Mouse (Mus musculus): ENCODE results near the gene Eda. TPM values are rescaled to one million over a fixed set of nuclear protein-coding genes. Genes with fewer than 3 reads are reported as not detected.

Eda gene
- polyA plus RNA-seq (2015; fragmentation: Nextera tagmentation; extraction: Ambion mirVana): 1.8 and 1.9 TPM in 2 replicates

DNA sequence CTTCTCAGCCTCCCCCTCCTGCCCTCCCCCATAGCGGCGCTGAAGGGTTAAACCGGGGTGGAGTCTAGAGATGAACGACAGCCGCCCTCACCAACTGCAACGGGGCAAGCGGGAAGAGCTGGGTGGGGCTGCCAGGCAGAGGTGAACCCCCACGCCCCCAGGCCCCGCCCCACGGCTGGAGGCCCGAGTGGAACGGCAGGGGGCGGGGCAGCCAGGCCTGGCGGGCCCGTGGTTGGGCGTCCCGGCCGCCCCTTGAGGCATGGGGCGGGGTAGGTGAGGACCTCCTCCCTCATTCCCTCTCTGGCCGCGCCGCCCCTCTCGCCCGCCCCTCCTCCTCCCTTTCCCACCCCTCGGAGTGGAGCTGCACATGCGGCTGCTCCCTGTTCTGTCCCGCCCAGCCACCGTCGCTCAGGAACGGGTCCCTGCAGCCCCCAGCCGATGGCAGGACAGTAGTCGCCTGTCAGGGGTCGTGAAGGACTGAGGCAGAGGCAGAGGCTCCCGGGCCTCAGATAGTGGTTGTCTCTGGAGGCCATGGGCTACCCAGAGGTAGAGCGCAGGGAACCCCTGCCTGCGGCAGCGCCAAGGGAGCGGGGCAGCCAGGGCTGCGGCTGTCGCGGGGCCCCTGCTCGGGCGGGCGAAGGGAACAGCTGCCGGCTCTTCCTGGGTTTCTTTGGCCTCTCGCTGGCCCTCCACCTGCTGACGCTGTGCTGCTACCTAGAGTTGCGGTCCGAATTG is at the start of gene Eda:
Gene Eda (plus strand): TSS at position 357 of the 735 bp plus-strand sequence.
- Histone ChIP-seq H3K36me3 (replicated peaks) (no peaks in the 10 kb centered on the region), H3K9ac (peak within 1 kb of the TSS; percentile 49), H3K4me1 (peaks cover 3% of the 10 kb centered on the region; the same call in 1 of the 2 replicates), H3K9me3 (no peaks in the 10 kb centered on the region), H3K27ac (no peak within 1 kb of the TSS), H3K27me3 (replicated peaks) (peaks cover 7% of the 10 kb centered on the region), H3K4me3 (peak within 1 kb of the TSS; percentile 58), H3K4me2 (peak within 1 kb of the TSS; percentile 88)
- 30% methylated on average over 36 of the region's 49 CpGs for WGBS
- peak; percentile 98 for ATAC-seq (replicated peaks)

DNA sequence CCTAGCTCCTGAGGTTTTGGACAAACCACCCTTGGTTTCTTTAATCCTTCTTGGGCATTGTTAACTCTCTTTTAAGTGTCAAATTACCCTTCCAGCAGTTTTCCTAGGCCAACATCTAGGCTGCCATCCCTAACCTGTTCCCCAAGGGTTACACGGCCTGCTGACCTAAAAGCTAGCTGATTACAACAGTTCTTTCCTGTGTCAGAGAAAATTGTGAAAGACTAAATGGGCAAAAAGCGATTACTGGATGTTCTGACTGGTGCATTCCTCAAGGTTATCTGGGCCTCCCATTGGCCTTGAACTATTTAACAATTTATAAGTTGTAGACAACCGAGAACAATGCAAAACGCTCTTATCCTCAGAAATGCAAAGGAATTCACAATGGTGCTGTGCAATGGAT is 14.4 kb upstream of the Eda start:
- 72% methylated on average over 4 of the region's 4 CpGs for WGBS
- Histone ChIP-seq H3K4me2 (no peak overlapping the region), H3K4me3 (no peak overlapping the region), H3K27ac (no peak overlapping the region), H3K4me1 (no peaks in the 10 kb centered on the region), H3K27me3 (replicated peaks) (no peaks in the 10 kb centered on the region), H3K9ac (no peak overlapping the region), H3K36me3 (replicated peaks) (no peaks in the 10 kb centered on the region), H3K9me3 (no peaks in the 10 kb centered on the region)
- no peak for ATAC-seq (replicated peaks)

DNA sequence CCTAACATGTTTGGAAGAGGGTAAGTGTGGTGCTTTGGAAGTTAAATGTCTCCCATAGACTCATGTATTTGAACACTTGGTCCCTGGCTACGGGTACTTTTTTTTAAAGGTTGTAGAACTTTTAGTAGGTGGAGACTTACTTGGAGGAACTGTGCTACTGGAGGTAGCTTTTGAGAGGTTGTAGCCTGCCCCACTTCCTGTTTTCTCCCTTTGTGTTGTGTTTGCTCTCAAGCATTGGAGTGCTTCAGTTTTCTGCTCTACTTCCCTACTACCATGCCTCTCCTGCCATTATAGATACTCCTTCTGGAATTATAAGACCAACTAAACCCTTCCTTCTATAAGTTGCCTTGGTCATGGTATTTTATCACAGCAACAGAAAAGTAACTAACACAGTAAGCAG is 5.3 kb upstream of the Eda start:
- no peak for ATAC-seq (replicated peaks)
- 92% methylated on average over 1 of the region's 1 CpGs for WGBS
- Histone ChIP-seq H3K9me3 (no peaks in the 10 kb centered on the region), H3K36me3 (replicated peaks) (no peaks in the 10 kb centered on the region), H3K27me3 (replicated peaks) (peaks cover 6% of the 10 kb centered on the region), H3K9ac (no peak overlapping the region), H3K27ac (no peak overlapping the region), H3K4me3 (no peak overlapping the region), H3K4me1 (no peaks in the 10 kb centered on the region), H3K4me2 (no peak overlapping the region)

DNA sequence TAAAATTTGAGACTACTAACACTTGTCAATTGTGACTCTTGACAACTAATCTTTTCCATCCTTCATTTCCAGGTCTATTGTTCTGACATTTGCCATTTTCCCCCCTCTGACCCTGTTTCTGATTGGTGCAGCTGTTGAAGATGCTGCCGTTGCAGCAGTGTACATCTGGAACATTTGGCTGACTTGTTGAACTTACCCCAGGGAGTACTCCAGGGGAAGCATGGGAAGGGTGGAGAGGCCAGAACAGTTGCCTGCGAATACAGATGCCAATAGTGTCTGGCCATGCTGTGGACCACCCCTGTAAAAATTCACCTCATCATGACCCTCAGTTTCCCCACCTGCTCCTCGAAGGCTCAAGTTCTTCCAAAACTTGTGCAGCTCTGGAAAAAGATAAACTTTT is 1.0 kb upstream of the Eda start:
- H3K27ac ChIP-seq: no peak overlapping the region
- 44% methylated on average over 3 of the region's 3 CpGs for WGBS
- H3K9me3 ChIP-seq: no peaks in the 10 kb centered on the region
- no peak for ATAC-seq (replicated peaks)
- peaks cover 3% of the 10 kb centered on the region; the same call in 1 of the 2 replicates for H3K4me1 ChIP-seq
- peaks cover 10% of the 10 kb centered on the region for H3K27me3 ChIP-seq (replicated peaks)
- no peak overlapping the region for H3K4me3 ChIP-seq
- no peaks in the 10 kb centered on the region for H3K36me3 ChIP-seq (replicated peaks)
- no peak overlapping the region for H3K4me2 ChIP-seq
- H3K9ac ChIP-seq: no peak overlapping the region

DNA sequence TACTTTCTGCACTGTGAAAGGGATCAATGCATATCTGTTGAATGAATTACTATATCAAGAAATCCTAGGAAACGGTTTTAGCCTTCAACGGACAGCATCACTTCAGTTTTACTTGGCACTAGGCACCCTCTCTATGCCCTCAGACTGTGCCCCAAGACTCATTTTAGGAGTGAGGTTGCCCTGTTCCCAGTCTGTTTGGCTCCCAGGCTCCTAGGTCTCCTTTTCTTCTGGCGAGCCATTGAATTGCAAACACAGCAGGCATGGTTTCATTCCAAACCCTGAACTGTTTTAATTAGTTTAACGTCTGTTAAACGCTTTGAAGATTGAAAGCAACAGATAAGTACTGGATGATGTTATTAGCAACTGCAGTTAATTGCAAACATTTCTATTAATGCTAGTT is 603 bp upstream of the Eda start:
- Histone ChIP-seq H3K27ac (no peak overlapping the region), H3K4me3 (peak overlapping the region; percentile 58), H3K36me3 (replicated peaks) (no peaks in the 10 kb centered on the region), H3K9ac (no peak overlapping the region), H3K27me3 (replicated peaks) (peaks cover 10% of the 10 kb centered on the region), H3K4me2 (peak overlapping the region; percentile 88), H3K9me3 (no peaks in the 10 kb centered on the region), H3K4me1 (peaks cover 3% of the 10 kb centered on the region; the same call in 1 of the 2 replicates)
- 25% methylated on average over 5 of the region's 5 CpGs for WGBS
- peak; percentile 21 for ATAC-seq (replicated peaks)

DNA sequence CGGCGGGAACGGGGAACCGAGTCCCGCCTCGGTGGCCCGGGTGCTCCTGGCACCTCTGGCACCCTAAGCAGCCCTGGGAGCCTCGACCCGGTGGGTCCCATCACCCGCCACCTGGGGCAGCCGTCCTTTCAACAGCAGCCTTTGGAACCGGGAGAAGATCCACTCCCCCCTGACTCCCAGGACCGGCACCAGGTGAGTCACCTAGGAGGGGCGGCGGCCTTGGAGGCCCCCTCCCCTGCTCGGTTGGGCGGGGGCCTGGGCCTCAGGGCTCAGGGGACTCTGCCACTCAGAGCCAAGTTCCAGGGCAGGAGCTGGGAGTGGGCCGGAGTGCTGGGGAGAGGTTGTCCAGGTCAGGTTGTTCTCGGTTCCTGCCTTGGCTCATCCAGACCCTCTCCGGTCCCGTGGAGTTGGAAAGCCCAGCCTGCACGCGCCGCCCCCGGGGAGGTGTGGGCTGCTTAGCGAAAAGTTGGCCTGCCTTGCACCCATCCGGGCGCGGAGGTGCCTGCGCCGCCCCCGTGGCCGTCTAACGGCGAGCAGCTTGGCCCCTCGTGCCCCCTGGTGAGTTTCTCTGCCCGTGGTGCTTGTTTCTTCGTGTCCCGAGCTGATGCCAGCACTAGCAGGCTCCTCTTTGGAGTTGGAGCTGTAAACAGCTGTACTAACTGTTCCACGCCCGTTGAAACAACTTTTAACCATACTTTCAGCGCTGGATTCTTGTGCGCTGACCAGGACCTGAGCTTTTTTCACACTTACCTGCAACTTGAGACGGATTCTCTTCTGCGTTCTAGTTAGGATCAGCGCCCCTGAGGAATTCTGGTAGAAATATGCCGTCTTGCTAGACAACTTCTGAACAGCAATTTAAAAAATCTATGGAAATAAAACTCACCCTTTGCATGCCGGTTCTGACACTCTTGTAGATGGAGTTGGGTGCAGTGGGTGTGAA is 849 bp downstream of the Eda start:
- H3K36me3 ChIP-seq (replicated peaks): no peaks in the 10 kb centered on the region
- WGBS: 29% methylated on average over 48 of the region's 48 CpGs
- H3K4me3 ChIP-seq: peak overlapping the region; percentile 58
- H3K4me2 ChIP-seq: peak overlapping the region; percentile 88
- no peak overlapping the region for H3K27ac ChIP-seq
- peak overlapping the region; percentile 49 for H3K9ac ChIP-seq
- peaks cover 7% of the 10 kb centered on the region for H3K27me3 ChIP-seq (replicated peaks)
- no peak; the same call in 1 of the 2 replicates for ATAC-seq (replicated peaks)
- H3K4me1 ChIP-seq: peaks cover 3% of the 10 kb centered on the region; the same call in 1 of the 2 replicates
- H3K9me3 ChIP-seq: no peaks in the 10 kb centered on the region

DNA sequence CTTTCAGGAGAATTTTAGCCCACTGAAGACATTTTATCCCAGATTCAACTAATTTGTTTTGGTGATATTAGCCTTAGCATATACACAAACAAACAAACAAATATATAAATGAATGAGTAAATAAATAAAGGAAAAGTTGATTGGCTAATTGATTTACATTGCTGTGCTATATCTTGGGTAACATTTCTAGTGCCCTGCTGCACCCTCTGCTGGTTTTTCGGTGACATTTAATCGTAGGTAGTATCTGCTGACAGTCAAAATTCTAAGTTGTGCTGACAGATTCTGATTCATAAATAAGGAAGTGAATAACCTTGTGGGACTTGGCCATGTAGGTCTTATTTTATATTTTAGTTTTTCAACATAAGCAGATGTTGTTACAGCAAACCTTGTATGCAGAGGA is 2.9 kb downstream of the Eda start:
- Histone ChIP-seq H3K4me1 (peaks cover 3% of the 10 kb centered on the region; the same call in 1 of the 2 replicates), H3K9ac (no peak overlapping the region), H3K27ac (no peak overlapping the region), H3K36me3 (replicated peaks) (no peaks in the 10 kb centered on the region), H3K27me3 (replicated peaks) (peaks cover 7% of the 10 kb centered on the region), H3K4me3 (no peak overlapping the region), H3K9me3 (no peaks in the 10 kb centered on the region), H3K4me2 (no peak overlapping the region)
- no peak for ATAC-seq (replicated peaks)
- WGBS: 78% methylated on average over 2 of the region's 2 CpGs

DNA sequence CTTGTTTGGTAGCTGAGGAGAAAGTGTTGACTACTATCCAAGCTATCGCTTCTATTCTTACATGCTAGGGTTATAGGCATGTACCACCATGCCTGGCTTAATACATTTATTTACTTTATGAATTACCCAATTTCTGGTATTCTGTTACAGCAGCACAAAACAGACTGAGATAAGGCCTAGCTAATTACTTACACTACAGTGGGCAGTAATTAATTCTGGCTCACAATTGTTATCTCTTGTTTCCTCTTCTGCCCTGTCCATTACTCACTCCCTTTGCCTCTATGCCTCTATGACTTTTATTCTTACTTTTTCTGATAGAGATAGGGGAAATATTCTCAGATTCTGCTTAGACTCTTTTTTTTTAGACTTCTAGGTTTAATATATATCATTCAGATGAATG is 18.0 kb downstream of the Eda start:
- Histone ChIP-seq H3K9me3 (no peaks in the 10 kb centered on the region), H3K36me3 (replicated peaks) (no peaks in the 10 kb centered on the region), H3K4me3 (no peak overlapping the region), H3K27ac (no peak overlapping the region), H3K27me3 (replicated peaks) (no peaks in the 10 kb centered on the region), H3K4me1 (no peaks in the 10 kb centered on the region), H3K4me2 (no peak overlapping the region), H3K9ac (no peak overlapping the region)
- ATAC-seq (replicated peaks): no peak
- 97% methylated on average over 1 of the region's 1 CpGs for WGBS

DNA sequence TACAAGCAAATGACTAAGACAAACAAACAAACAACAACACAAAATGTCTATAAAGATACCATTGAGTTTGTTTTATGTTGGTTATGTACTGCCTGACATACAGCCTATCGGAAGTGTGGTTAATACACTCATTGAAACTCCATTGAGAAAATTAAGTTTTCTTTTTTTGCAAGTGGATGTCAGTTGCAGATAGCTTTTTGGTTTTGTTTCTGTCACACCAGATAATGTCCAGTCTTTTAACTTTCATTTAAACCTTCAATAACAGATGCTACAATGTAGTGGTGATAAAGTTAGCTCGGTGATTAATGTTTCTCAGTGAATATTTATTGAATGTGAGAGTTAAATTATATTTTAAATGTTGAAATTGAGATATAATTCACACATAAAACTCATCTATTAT is 23.9 kb downstream of the Eda start:
- no peak for ATAC-seq (replicated peaks)
- Histone ChIP-seq H3K27me3 (replicated peaks) (no peaks in the 10 kb centered on the region), H3K4me1 (no peaks in the 10 kb centered on the region), H3K4me2 (no peak overlapping the region), H3K27ac (no peak overlapping the region), H3K9ac (no peak overlapping the region), H3K4me3 (no peak overlapping the region), H3K36me3 (replicated peaks) (no peaks in the 10 kb centered on the region), H3K9me3 (no peaks in the 10 kb centered on the region)
- 94% methylated on average over 2 of the region's 2 CpGs for WGBS

DNA sequence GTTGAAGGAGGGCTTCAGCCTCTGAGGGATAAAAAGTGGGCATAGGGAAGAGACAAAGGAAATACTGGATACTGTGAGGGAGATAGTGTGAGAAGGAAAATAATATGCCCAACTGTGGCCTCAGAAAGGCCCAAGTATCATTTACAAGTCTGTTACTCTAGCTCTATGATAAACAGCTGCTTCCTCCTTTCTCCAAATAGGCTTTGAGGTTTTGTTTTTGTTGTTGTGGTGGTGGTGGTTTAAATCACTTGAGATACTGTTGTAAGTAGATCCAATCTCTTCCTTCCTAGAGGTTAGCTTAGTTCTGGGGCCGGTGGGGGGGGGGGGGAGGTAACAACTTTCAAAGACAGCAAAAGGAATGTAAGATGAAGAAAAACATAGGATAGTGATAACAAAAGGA is 143.0 kb downstream of the Eda start:
- H3K4me2 ChIP-seq: no peak overlapping the region
- WGBS: 45% methylated on average over 1 of the region's 1 CpGs

DNA sequence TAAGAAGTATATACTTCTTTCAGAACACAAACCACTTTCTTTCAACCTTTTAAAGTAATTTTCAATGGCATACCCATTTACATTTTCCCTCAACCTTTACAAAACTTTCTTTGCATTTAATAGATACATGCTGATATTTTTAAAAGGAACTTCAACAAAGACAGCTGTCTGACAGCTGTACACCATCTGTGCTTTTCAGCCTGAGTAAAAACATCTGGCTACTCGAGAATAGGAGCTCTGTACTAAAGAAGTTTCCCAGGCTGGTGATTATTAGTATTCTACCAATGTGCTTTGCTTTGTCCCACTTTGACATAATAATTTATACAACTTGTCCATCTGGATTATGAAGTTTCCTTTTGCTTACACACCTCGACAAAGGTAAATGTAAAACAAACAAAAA is 219.9 kb downstream of the Eda start:
- H3K4me1 ChIP-seq: no peaks in the 10 kb centered on the region
- H3K9me3 ChIP-seq: no peaks in the 10 kb centered on the region
- WGBS: 32% methylated on average over 2 of the region's 2 CpGs
- no peak overlapping the region for H3K4me3 ChIP-seq
- H3K9ac ChIP-seq: no peak overlapping the region
- ATAC-seq (replicated peaks): no peak
- no peaks in the 10 kb centered on the region for H3K36me3 ChIP-seq (replicated peaks)
- H3K27ac ChIP-seq: no peak overlapping the region
- no peaks in the 10 kb centered on the region for H3K27me3 ChIP-seq (replicated peaks)
- no peak overlapping the region for H3K4me2 ChIP-seq

More for the DNA sequence above, 143.0 kb downstream of the Eda start:
- no peak overlapping the region for H3K4me3 ChIP-seq
- ATAC-seq (replicated peaks): no peak
- no peaks in the 10 kb centered on the region for H3K9me3 ChIP-seq
- no peaks in the 10 kb centered on the region for H3K36me3 ChIP-seq (replicated peaks)
- no peak overlapping the region for H3K9ac ChIP-seq
- H3K27ac ChIP-seq: no peak overlapping the region
- H3K4me1 ChIP-seq: no peaks in the 10 kb centered on the region
- H3K27me3 ChIP-seq (replicated peaks): 0 out of 2 replicates have a peak, but pooled peaks cover 3% of the 10 kb centered on the region

DNA sequence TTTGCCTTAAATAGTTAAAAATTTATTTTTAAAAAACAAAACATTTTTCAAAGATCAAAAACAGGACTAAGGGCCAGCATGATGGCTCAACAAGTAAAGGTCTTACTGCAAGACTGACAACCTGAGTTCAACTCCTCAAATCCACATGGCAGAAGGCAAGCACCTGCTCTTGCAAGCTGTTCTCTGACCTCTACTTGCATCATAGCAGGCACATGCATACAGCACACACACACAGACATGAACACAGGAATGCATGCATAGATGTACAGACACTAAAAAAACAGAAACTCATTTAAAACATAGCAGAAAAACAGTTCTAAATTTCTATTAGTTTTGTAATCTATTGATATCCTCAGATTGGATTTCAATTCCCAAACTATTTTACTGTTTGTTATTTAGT is 338.2 kb downstream of the Eda start:
- Histone ChIP-seq H3K4me2 (no peak overlapping the region), H3K9ac (no peak overlapping the region), H3K36me3 (replicated peaks) (no peaks in the 10 kb centered on the region), H3K27ac (no peak overlapping the region), H3K27me3 (replicated peaks) (no peaks in the 10 kb centered on the region), H3K9me3 (no peaks in the 10 kb centered on the region), H3K4me1 (no peaks in the 10 kb centered on the region), H3K4me3 (no peak overlapping the region)
- ATAC-seq (replicated peaks): no peak

All from midbrain, embryonic 15.5 days (tissue).